Mouse (Mus musculus) cerebellum, adult 2 months (tissue): Measurements from ENCODE around the gene Plek2. TPM values are rescaled to one million over a fixed set of nuclear protein-coding genes. Genes with fewer than 3 reads are reported as not detected.
A peak's percentile ranks its signal among the peaks of the same experiment; 100 is the strongest.

Experiments
- DNase-seq, 2 experiments: peaks; one replicate each; pipeline ENCODE4 v3.0.0; 2021
- H3K27ac ChIP-seq: fragments of 200-500 bp; 2 replicates; pipeline ENCODE4 v1.5.1; 2012; ENCODE audit warnings: low read length, control low read depth, inconsistent platforms; ENCODE audit not compliant: insufficient read depth
- H3K27me3 ChIP-seq: fragments of 200-500 bp; 2 replicates; pipeline ENCODE4 v1.6.1; 2012; ENCODE audit warnings: inconsistent platforms, mild to moderate bottlenecking, low read length, moderate library complexity; ENCODE audit not compliant: control insufficient read depth, insufficient read depth
- H3K4me1 ChIP-seq: fragments of 200-500 bp; 2 replicates; pipeline ENCODE4 v1.6.1; 2011; ENCODE audit warnings: low read length; ENCODE audit not compliant: control insufficient read depth, insufficient read depth
- H3K4me3 ChIP-seq: fragments of 200-500 bp; replicated peaks from 2 replicates; pipeline ENCODE3; 2011; ENCODE audit warnings: mild to moderate bottlenecking, low read depth, low read length, control low read depth; ENCODE audit not compliant: insufficient read depth
- CTCF ChIP-seq: fragments of 200-500 bp; IDR thresholded peaks from 2 replicates; pipeline ENCODE4 v1.5.1; 2011; ENCODE audit warnings: low read depth, mild to moderate bottlenecking, control low read depth, low read length, moderate library complexity, borderline replicate concordance; ENCODE audit not compliant: insufficient read depth
- POLR2A ChIP-seq: fragments of 200-500 bp; IDR thresholded peaks from 2 replicates; pipeline ENCODE4 v1.6.1; 2011; ENCODE audit warnings: low read length, control low read depth, borderline replicate concordance; ENCODE audit not compliant: insufficient read depth
- WGBS: fragments of 180-500 bp; shearing (Covaris S2); methylation state at CpG from one replicate; pipeline ENCODE4 v1.1.7; 2018; 5-methylcytosine and 5-hydroxymethylcytosine counted together
- polyA plus RNA-seq: library from polyadenylated mRNA; depleted of rRNA; stranded (reverse); fragments of >200 nt; gene quantifications from 2 replicates; pipeline ENCODE4 v1.2.3, GENCODE M21; 2012; rRNA removed

Gene Plek2
- polyA plus RNA-seq: 0.80 and 0.92 TPM in 2 replicates

DNA sequence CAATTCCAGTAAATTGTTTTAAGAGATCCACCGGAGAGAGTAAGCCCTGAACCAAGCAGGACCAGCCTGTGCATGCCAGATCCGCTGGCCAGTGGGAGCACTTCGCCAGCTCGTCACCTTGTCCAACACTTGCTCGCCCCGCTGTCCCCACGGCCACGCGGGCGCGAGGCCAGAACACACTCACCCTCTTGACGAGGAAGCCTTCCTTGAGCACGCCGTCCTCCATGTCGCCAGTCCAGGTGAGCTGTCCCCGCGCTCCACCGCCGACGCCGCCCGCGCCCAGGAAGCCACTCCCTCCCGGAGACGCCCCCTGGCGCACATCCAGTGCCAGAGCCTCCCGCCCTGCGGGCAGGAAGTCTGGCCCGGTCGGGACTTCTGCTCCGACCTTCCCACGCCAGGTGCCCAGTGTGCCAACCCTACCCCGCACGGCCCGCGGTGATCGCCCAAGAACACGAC lies at the start of gene Plek2:
Gene Plek2, minus strand, starts transcription at position 258 of the 456 bp plus-strand sequence.
- peak within 1 kb of the TSS; percentile 90 for H3K4me3 ChIP-seq
- DNase-seq: peak; percentile 76 to 81
- WGBS: 1% methylated on average over 38 of the region's 38 CpGs
- peak; percentile 31; the same call in 1 of the 2 replicates for TF ChIP-seq POLR2A
- no peak for TF ChIP-seq CTCF
- no peak within 1 kb of the TSS for H3K27ac ChIP-seq
- H3K27me3 ChIP-seq: no peaks in the 10 kb centered on the region; the same call in 1 of the 2 replicates
- H3K4me1 ChIP-seq: no peaks in the 10 kb centered on the region

GRCm38 (mm10) chr12:78956405-78956804 lies 49.6 kb upstream of the Plek2 start:
- Histone ChIP-seq H3K27ac (no peak overlapping the region), H3K27me3 (no peaks in the 10 kb centered on the region), H3K4me3 (no peak overlapping the region), H3K4me1 (peaks cover 12% of the 10 kb centered on the region; the same call in 1 of the 2 replicates)
- no peak for DNase-seq
- TF ChIP-seq POLR2A (no peak), CTCF (no peak)
- 87% methylated on average over 4 of the region's 4 CpGs for WGBS

GRCm38 (mm10) chr12:78952484-78952883 lies 45.7 kb upstream of the Plek2 start:
- TF ChIP-seq CTCF (no peak), POLR2A (peak; percentile 35; the same call in 1 of the 2 replicates)
- H3K27ac ChIP-seq: peak overlapping the region; percentile 99
- H3K4me1 ChIP-seq: peaks cover 15% of the 10 kb centered on the region; the same call in 1 of the 2 replicates
- 3% methylated on average over 3 of the region's 3 CpGs for WGBS
- peak; percentile 89 to 96 for DNase-seq
- peak overlapping the region; percentile 18 for H3K4me3 ChIP-seq
- H3K27me3 ChIP-seq: no peaks in the 10 kb centered on the region

GRCm38 (mm10) chr12:78952053-78952452 lies 45.3 kb upstream of the Plek2 start:
- peak overlapping the region; percentile 99 for H3K27ac ChIP-seq
- peaks cover 15% of the 10 kb centered on the region; the same call in 1 of the 2 replicates for H3K4me1 ChIP-seq
- no peak for TF ChIP-seq CTCF
- no peak for TF ChIP-seq POLR2A
- DNase-seq: peak; percentile 82 to 83
- WGBS: 10% methylated on average over 11 of the region's 11 CpGs
- no peaks in the 10 kb centered on the region for H3K27me3 ChIP-seq
- peak overlapping the region; percentile 6 for H3K4me3 ChIP-seq

GRCm38 (mm10) chr12:78947661-78948060 lies 40.9 kb upstream of the Plek2 start:
- 72% methylated on average over 5 of the region's 5 CpGs for WGBS
- Histone ChIP-seq H3K4me1 (peaks cover 13% of the 10 kb centered on the region; the same call in 1 of the 2 replicates), H3K27me3 (no peaks in the 10 kb centered on the region), H3K4me3 (no peak overlapping the region), H3K27ac (no peak overlapping the region)
- no peak for DNase-seq
- TF ChIP-seq POLR2A (no peak), CTCF (no peak)

DNA sequence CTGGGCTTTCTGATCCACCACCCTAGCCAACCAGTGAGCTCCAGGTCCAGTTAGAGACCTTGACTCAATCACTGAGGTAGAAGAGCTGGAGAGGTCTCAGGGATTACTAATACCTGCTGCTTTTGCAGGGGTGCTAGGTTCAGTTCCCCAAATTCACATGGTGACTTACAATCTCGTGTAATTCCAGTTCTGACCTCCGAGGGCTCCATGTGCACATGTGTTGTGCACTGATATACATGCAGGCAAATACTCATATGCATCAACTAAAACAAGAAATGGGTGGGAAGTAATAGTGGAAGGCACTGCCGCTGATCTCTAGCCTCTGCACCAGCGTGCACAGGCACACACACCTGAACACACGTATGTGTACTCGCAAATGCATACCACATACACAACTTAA lies 40.4 kb upstream of the Plek2 start:
- TF ChIP-seq POLR2A: no peak
- peak; percentile 57; the same call in 1 of the 2 replicates for TF ChIP-seq CTCF
- WGBS: 72% methylated on average over 6 of the region's 6 CpGs

DNA sequence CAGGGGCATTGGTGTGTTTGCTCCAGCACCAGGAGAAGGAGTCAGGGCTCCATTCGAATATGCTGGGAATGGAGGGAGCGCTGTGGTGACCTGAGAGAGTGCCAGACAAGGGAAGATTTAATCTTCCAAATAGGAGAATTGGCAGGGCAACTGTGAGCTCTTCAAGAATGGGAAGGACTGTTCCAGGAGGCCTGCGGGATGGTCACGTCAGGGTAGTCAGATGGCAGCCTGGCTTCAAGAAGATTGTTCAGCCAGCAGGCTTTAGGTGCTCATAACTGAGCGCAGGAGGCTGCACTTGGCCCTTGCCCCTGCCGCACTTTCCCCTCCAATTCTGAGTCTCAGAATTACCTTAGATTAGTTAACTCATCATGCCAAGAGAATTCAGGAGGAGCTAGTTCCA lies 36.2 kb upstream of the Plek2 start:
- TF ChIP-seq CTCF: no peak
- no peak for TF ChIP-seq POLR2A
- WGBS: 42% methylated on average over 6 of the region's 6 CpGs
- Histone ChIP-seq H3K27me3 (no peaks in the 10 kb centered on the region; the same call in 1 of the 2 replicates), H3K27ac (no peak overlapping the region), H3K4me1 (peaks cover 4% of the 10 kb centered on the region; the same call in 1 of the 2 replicates), H3K4me3 (no peak overlapping the region)
- peak; percentile 52 to 68 for DNase-seq

More for the DNA sequence above, 40.4 kb upstream of the Plek2 start:
- peak in 1 of 2 experiments; percentile 36 for DNase-seq
- peaks cover 11% of the 10 kb centered on the region; the same call in 1 of the 2 replicates for H3K4me1 ChIP-seq
- no peak overlapping the region for H3K27ac ChIP-seq
- no peaks in the 10 kb centered on the region for H3K27me3 ChIP-seq
- H3K4me3 ChIP-seq: no peak overlapping the region

DNA sequence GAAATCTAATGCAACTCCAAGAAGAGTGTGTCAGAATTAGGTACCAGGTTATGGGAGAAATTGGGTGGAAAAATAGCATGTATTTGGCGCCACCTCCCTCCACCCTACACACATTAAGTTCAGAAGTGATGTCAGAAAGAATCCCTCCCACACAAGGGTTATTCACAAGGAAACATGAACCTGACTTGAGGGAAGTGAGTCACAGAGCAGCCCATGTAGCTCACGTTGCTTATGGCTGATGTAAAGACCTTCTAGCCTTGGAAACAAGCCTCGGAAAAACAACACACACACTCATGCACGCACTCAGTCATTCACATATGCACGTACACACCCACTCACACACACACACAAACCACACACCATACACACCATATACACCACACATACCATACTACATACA lies 33.3 kb upstream of the Plek2 start:
- H3K27ac ChIP-seq: no peak overlapping the region
- TF ChIP-seq CTCF: no peak
- no peak for TF ChIP-seq POLR2A
- peaks cover 4% of the 10 kb centered on the region; the same call in 1 of the 2 replicates for H3K4me1 ChIP-seq
- no peak for DNase-seq
- H3K27me3 ChIP-seq: no peaks in the 10 kb centered on the region; the same call in 1 of the 2 replicates
- 95% methylated on average over 5 of the region's 5 CpGs for WGBS
- no peak overlapping the region for H3K4me3 ChIP-seq
